Mouse (Mus musculus): ENCODE data around the gene Skint4. TPM values are rescaled to one million over a fixed set of nuclear protein-coding genes. Genes with fewer than 3 reads are reported as not detected.

Skint4 gene
- polyA plus RNA-seq (2014; fragmentation: Nextera tagmentation; extraction: Ambion mirVana) = not detected in 2 replicates

- no peak within 1 kb of the TSS for H3K9ac ChIP-seq (ENCODE audit: low read depth, low read length)
- no peaks in the 10 kb centered on the region for H3K4me1 ChIP-seq (ENCODE audit: control insufficient read depth, insufficient read depth, low read length)
- no peak within 1 kb of the TSS for H3K27ac ChIP-seq (ENCODE audit: low read depth, low read length)
Observed at GRCm38 (mm10) chr4:112071716-112072115, at the start of gene Skint4. Skint4 (plus strand) TSS chr4:112072016.

More at GRCm38 (mm10) chr4:112071716-112072115, at the start of gene Skint4:
- Histone ChIP-seq H3K36me3 (ENCODE audit: control insufficient read depth, insufficient read depth, low read length) (no peaks in the 10 kb centered on the region), H3K27me3 (ENCODE audit: control insufficient read depth, insufficient read depth, low read length) (no peaks in the 10 kb centered on the region), H3K4me2 (replicated peaks; ENCODE audit: low read depth, low read length) (no peak within 1 kb of the TSS), H3K9me3 (ENCODE audit: control insufficient read depth, low read length) (no peaks in the 10 kb centered on the region), H3K4me3 (ENCODE audit: low read length) (no peak within 1 kb of the TSS)
- ATAC-seq (ENCODE audit: low FRiP score, low TSS enrichment) = no peak

Other genes with a start within 250 kb of the Skint4 start
- gene Slc5a9, start 169.1 kb upstream of the Skint4 start, polyA plus RNA-seq (2014; fragmentation: Nextera tagmentation; extraction: Ambion mirVana) = 0.30 and 1.6 TPM in 2 replicates
- not detected in 2 replicates for gene Skint8, start 152.6 kb upstream of the Skint4 start, polyA plus RNA-seq (2014; fragmentation: Nextera tagmentation; extraction: Ambion mirVana)
- not detected in 2 replicates for gene Skint7, start 99.1 kb upstream of the Skint4 start, polyA plus RNA-seq (2014; fragmentation: Nextera tagmentation; extraction: Ambion mirVana)
- not detected in 2 replicates for gene Skint1, start 65.7 kb upstream of the Skint4 start, polyA plus RNA-seq (2014; fragmentation: Nextera tagmentation; extraction: Ambion mirVana)
- gene Skint3, start 160.2 kb downstream of the Skint4 start, polyA plus RNA-seq (2014; fragmentation: Nextera tagmentation; extraction: Ambion mirVana) = not detected in 2 replicates